Comparison of ENCODE assay signal across 7 mouse cellular contexts in the genomic region with DNA sequence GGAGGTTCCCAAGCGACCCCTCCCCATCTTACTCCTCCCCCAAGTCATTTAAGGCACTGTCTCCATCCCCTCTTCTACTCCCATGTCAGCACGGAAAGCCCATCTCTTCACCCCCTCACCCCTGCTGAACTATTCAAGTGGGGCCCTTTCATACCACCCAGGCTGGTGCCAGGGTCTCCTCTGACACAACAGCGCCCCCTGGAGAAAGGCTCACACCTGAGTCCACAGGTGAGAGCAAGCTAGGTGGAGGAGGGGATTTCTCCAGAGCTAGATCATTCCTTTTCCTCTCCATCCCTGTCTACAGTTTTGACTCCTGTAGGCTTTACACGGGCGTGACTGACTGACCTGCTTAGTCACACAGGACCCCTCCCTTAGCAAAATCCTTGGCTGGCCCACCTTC.
DNase-seq lines count a peak whose midpoint lies in the region; ATAC-seq and TF ChIP-seq lines count a peak whose summit lies in the region.

No protein-coding gene starts in this region.

- peaks cover 4% of the 10 kb centered on the region; the same call in 1 of the 2 replicates for H3K4me1 ChIP-seq in liver, embryonic 11.5 days (replicated peaks; ENCODE audit: control insufficient read depth, insufficient read depth, low read length)
- H3K4me1 ChIP-seq in lung, embryonic 14.5 days (ENCODE audit: insufficient read depth): peaks cover 42% of the 10 kb centered on the region
- H3K4me1 ChIP-seq in thymus, adult 2 months (replicated peaks; ENCODE audit: control insufficient read depth, insufficient read depth, low read length): no peaks in the 10 kb centered on the region
- H3K4me1 ChIP-seq in hindbrain, embryonic 10.5 days (replicated peaks): peaks cover 24% of the 10 kb centered on the region

- no peak for ATAC-seq in liver, embryonic 11.5 days (replicated peaks; ENCODE audit: low FRiP score)
- peak; percentile 49; the same call in 1 of the 2 replicates for ATAC-seq in erythroblast, adult 5-6 weeks (replicated peaks; ENCODE audit: low FRiP score, poor library complexity, severe bottlenecking)
- no peak; the same call in none of the 2 replicates for ATAC-seq in lung, embryonic 14.5 days (ENCODE audit: insufficient read depth)

- H3K27ac ChIP-seq in liver, embryonic 11.5 days (ENCODE audit: low read depth, low read length): no peak overlapping the region; the same call in 1 of the 2 replicates
- H3K27ac ChIP-seq in lung, embryonic 14.5 days (ENCODE audit: low read depth): peak overlapping the region; percentile 71
- no peak overlapping the region for H3K27ac ChIP-seq in thymus, adult 2 months (ENCODE audit: control insufficient read depth, insufficient read depth, low read length)
- H3K27ac ChIP-seq in hindbrain, embryonic 10.5 days: no peak overlapping the region

- no peaks in the 10 kb centered on the region for H3K27me3 ChIP-seq in liver, embryonic 11.5 days (replicated peaks; ENCODE audit: control insufficient read depth, insufficient read depth, low read length)
- H3K27me3 ChIP-seq in lung, embryonic 14.5 days (ENCODE audit: insufficient read depth, low read length): no peaks in the 10 kb centered on the region
- H3K27me3 ChIP-seq in thymus, adult 2 months (ENCODE audit: control insufficient read depth, insufficient read depth, low read length): no peaks in the 10 kb centered on the region
- no peaks in the 10 kb centered on the region for H3K27me3 ChIP-seq in hindbrain, embryonic 10.5 days (ENCODE audit: insufficient read depth, poor library complexity, severe bottlenecking)

- TF ChIP-seq CTCF in lung, embryonic 14.5 days (IDR thresholded peaks at IDR 0.05; ENCODE audit: low read depth): peak; percentile 55
- peak; percentile 76; the same call in 1 of the 2 replicates for TF ChIP-seq CTCF in thymus, adult 2 months (IDR thresholded peaks at IDR 0.05; ENCODE audit: borderline replicate concordance, control insufficient read depth, extremely low read depth, insufficient read depth, low read length, poor library complexity)

- 35% methylated on average over 5 of the region's 5 CpGs for WGBS in liver, embryonic 11.5 days
- 39% methylated on average over 5 of the region's 5 CpGs for WGBS in lung, embryonic 14.5 days
- 67% methylated on average over 5 of the region's 5 CpGs for WGBS in thymus, adult 2 months
- 36% methylated on average over 5 of the region's 5 CpGs for WGBS in hindbrain, embryonic 10.5 days

- DNase-seq in liver: peak; percentile 50
- DNase-seq in liver, embryonic 11.5 days (ENCODE audit: low spot score): no peak
- DNase-seq in lung, embryonic 14.5 days: peak; percentile 55
- DNase-seq in thymus, adult 2 months: peak; percentile 69
- DNase-seq in left cerebral cortex, adult 11 months (ENCODE audit: low spot score): no peak
- DNase-seq in hindbrain, embryonic 10.5 days (ENCODE audit: low spot score): no peak

- H3K9me3 ChIP-seq in liver, embryonic 11.5 days (ENCODE audit: control insufficient read depth, low read length): no peaks in the 10 kb centered on the region
- H3K9me3 ChIP-seq in lung, embryonic 14.5 days (ENCODE audit: low read depth, low read length): no peaks in the 10 kb centered on the region
- peaks cover 3% of the 10 kb centered on the region; the same call in 1 of the 2 replicates for H3K9me3 ChIP-seq in hindbrain, embryonic 10.5 days

- H3K36me3 ChIP-seq in liver, embryonic 11.5 days (ENCODE audit: control insufficient read depth, insufficient read depth, low read length): no peaks in the 10 kb centered on the region
- no peaks in the 10 kb centered on the region for H3K36me3 ChIP-seq in lung, embryonic 14.5 days (ENCODE audit: insufficient read depth)
- H3K36me3 ChIP-seq in thymus, adult 2 months (ENCODE audit: control insufficient read depth, insufficient read depth, low read length): no peaks in the 10 kb centered on the region
- no peaks in the 10 kb centered on the region for H3K36me3 ChIP-seq in hindbrain, embryonic 10.5 days

- H3K4me2 ChIP-seq in liver, embryonic 11.5 days: no peak overlapping the region
- H3K4me2 ChIP-seq in lung, embryonic 14.5 days: peak overlapping the region; percentile 38; the same call in 1 of the 2 replicates

- no peak overlapping the region for H3K4me3 ChIP-seq in liver, embryonic 11.5 days (ENCODE audit: low read depth, low read length)
- no peak overlapping the region for H3K4me3 ChIP-seq in lung, embryonic 14.5 days (ENCODE audit: low read depth, low read length)
- no peak overlapping the region for H3K4me3 ChIP-seq in thymus, adult 2 months (ENCODE audit: control insufficient read depth, insufficient read depth, low read length)
- no peak overlapping the region for H3K4me3 ChIP-seq in hindbrain, embryonic 10.5 days

- H3K9ac ChIP-seq in liver, embryonic 11.5 days (ENCODE audit: low read depth, low read length): no peak overlapping the region
- no peak overlapping the region for H3K9ac ChIP-seq in lung, embryonic 14.5 days

- TF ChIP-seq POLR2A in thymus, adult 2 months (IDR thresholded peaks at IDR 0.05; ENCODE audit: control insufficient read depth, extremely low read depth, insufficient read depth, low read length, poor library complexity): no peak

Comparison
In these comparisons a context has a peak if more than half of its experiments do, and no peak if none do; other contexts are left out.
1. DNase-seq: peak in liver (single experiment), lung, embryonic 14.5 days (single experiment) and thymus, adult 2 months (single experiment); none in liver, embryonic 11.5 days (single experiment), left cerebral cortex, adult 11 months (single experiment) and hindbrain, embryonic 10.5 days (single experiment).